Mouse (Mus musculus) midbrain, embryonic 15.5 days (tissue): ENCODE measurements around the gene Wscd2. TPM values are rescaled to one million over a fixed set of nuclear protein-coding genes. Genes with fewer than 3 reads are reported as not detected.
A peak's percentile ranks its signal among the peaks of the same experiment; 100 is the strongest.

Experiments
- ATAC-seq: fragments of 200-750 bp; cut with Nextera tagmentation; replicated peaks from 2 replicates; pipeline ENCODE4 v1.8.0; 2017; ENCODE audit warnings: moderate TSS enrichment
- H3K27ac ChIP-seq: fragments of 300-500 bp; sonication (generic); 2 replicates; pipeline ENCODE4 v1.5.1; 2015; ENCODE audit warnings: mild to moderate bottlenecking, inconsistent platforms
- H3K27me3 ChIP-seq: fragments of 300-500 bp; sonication (generic); replicated peaks from 2 replicates; pipeline ENCODE4 v1.6.1; 2015; ENCODE audit warnings: inconsistent platforms
- H3K36me3 ChIP-seq: fragments of 300-500 bp; sonication (generic); replicated peaks from 2 replicates; pipeline ENCODE4 v1.6.1; 2015; ENCODE audit warnings: inconsistent platforms
- H3K4me1 ChIP-seq: fragments of 300-500 bp; sonication (generic); 2 replicates; pipeline ENCODE4 v1.6.1; 2015; ENCODE audit warnings: inconsistent platforms
- H3K4me2 ChIP-seq: fragments of 300-500 bp; sonication (generic); 2 replicates; pipeline ENCODE4 v1.6.1; 2015; ENCODE audit warnings: inconsistent platforms, mild to moderate bottlenecking, moderate library complexity
- H3K4me3 ChIP-seq: fragments of 300-500 bp; sonication (generic); 2 replicates; pipeline ENCODE4 v1.5.1; 2015; ENCODE audit warnings: mild to moderate bottlenecking, inconsistent platforms
- H3K9ac ChIP-seq: fragments of 300-500 bp; sonication (generic); 2 replicates; pipeline ENCODE4 v1.6.1; 2015; ENCODE audit warnings: mild to moderate bottlenecking, inconsistent platforms
- H3K9me3 ChIP-seq: fragments of 300-500 bp; sonication (generic); 2 replicates; pipeline ENCODE4 v1.6.1; 2016; ENCODE audit warnings: inconsistent platforms
- WGBS: fragments of 180-500 bp; shearing (Covaris S2); methylation state at CpG from one replicate; pipeline ENCODE4 v1.1.7; 2015; ENCODE audit warnings: mixed read lengths; 5-methylcytosine and 5-hydroxymethylcytosine counted together
- polyA plus RNA-seq: library from polyadenylated mRNA; unstranded; fragments of >200 nt; fragmentation: Nextera tagmentation; extraction: Ambion mirVana; gene quantifications from 2 replicates; pipeline ENCODE4 v1.2.1, GENCODE M21; 2015

The Wscd2 gene
- polyA plus RNA-seq, 1 experiment from 2014 or later = 16.0 TPM

- Histone ChIP-seq H3K9ac (no peak overlapping the region), H3K27ac (peak overlapping the region; percentile 89), H3K4me2 (no peak overlapping the region), H3K27me3 (no peaks in the 10 kb centered on the region), H3K36me3 (no peaks in the 10 kb centered on the region), H3K9me3 (no peaks in the 10 kb centered on the region), H3K4me1 (peaks cover 33% of the 10 kb centered on the region), H3K4me3 (no peak overlapping the region)
- ATAC-seq = peak; percentile 93
- 1% methylated on average over 6 of the region's 6 CpGs for WGBS
Observed at GRCm38 (mm10) chr5:113591751-113592230, 101.7 kb downstream of the Wscd2 start.

GRCm38 (mm10) chr5:113593911-113594705, 104.0 kb downstream of the Wscd2 start:
- Histone ChIP-seq H3K4me2 (no peak overlapping the region), H3K4me1 (peaks cover 37% of the 10 kb centered on the region), H3K27me3 (no peaks in the 10 kb centered on the region), H3K9ac (no peak overlapping the region), H3K4me3 (no peak overlapping the region), H3K9me3 (no peaks in the 10 kb centered on the region), H3K27ac (peak overlapping the region; percentile 57), H3K36me3 (no peaks in the 10 kb centered on the region)
- ATAC-seq = no peak
- WGBS = 87% methylated on average over 6 of the region's 6 CpGs

GRCm38 (mm10) chr5:113596252-113596651, 106.1 kb downstream of the Wscd2 start:
- 84% methylated on average over 9 of the region's 9 CpGs for WGBS
- Histone ChIP-seq H3K4me1 (peaks cover 31% of the 10 kb centered on the region), H3K36me3 (no peaks in the 10 kb centered on the region), H3K9ac (no peak overlapping the region), H3K9me3 (no peaks in the 10 kb centered on the region), H3K27me3 (no peaks in the 10 kb centered on the region), H3K27ac (no peak overlapping the region), H3K4me3 (no peak overlapping the region), H3K4me2 (no peak overlapping the region)
- no peak for ATAC-seq

- H3K4me1 ChIP-seq = peaks cover 25% of the 10 kb centered on the region
- no peaks in the 10 kb centered on the region for H3K27me3 ChIP-seq
- no peak overlapping the region for H3K4me2 ChIP-seq
- no peak for ATAC-seq
- 69% methylated on average over 9 of the region's 9 CpGs for WGBS
- no peak overlapping the region for H3K9ac ChIP-seq
- H3K27ac ChIP-seq = 0 out of 2 replicates have a peak overlapping the region, but pooled peaks have one; percentile 42
- no peaks in the 10 kb centered on the region for H3K9me3 ChIP-seq
- no peak overlapping the region for H3K4me3 ChIP-seq
- H3K36me3 ChIP-seq = no peaks in the 10 kb centered on the region
Observed at GRCm38 (mm10) chr5:113596780-113597353, 106.7 kb downstream of the Wscd2 start.

- no peaks in the 10 kb centered on the region for H3K9me3 ChIP-seq
- H3K4me3 ChIP-seq = no peak overlapping the region
- 0 out of 2 replicates have a peak, but pooled peaks cover 4% of the 10 kb centered on the region for H3K4me1 ChIP-seq
- WGBS = 73% methylated on average over 3 of the region's 3 CpGs
- H3K4me2 ChIP-seq = no peak overlapping the region
- H3K36me3 ChIP-seq = no peaks in the 10 kb centered on the region
- H3K27ac ChIP-seq = no peak overlapping the region
- no peak overlapping the region for H3K9ac ChIP-seq
- ATAC-seq = no peak
- no peaks in the 10 kb centered on the region for H3K27me3 ChIP-seq
Observed at GRCm38 (mm10) chr5:113600181-113600580, 110.0 kb downstream of the Wscd2 start.

- Histone ChIP-seq H3K9ac (no peak overlapping the region), H3K4me1 (0 out of 2 replicates have a peak, but pooled peaks cover 4% of the 10 kb centered on the region), H3K9me3 (no peaks in the 10 kb centered on the region), H3K4me2 (no peak overlapping the region), H3K4me3 (no peak overlapping the region), H3K36me3 (no peaks in the 10 kb centered on the region), H3K27me3 (no peaks in the 10 kb centered on the region), H3K27ac (0 out of 2 replicates have a peak overlapping the region, but pooled peaks have one; percentile 12)
- ATAC-seq = no peak
- WGBS = 62% methylated on average over 4 of the region's 4 CpGs
Observed at GRCm38 (mm10) chr5:113600803-113601202, 110.7 kb downstream of the Wscd2 start.

- Histone ChIP-seq H3K4me1 (peaks cover 10% of the 10 kb centered on the region), H3K9ac (no peak overlapping the region), H3K4me3 (no peak overlapping the region), H3K4me2 (no peak overlapping the region), H3K27me3 (no peaks in the 10 kb centered on the region), H3K36me3 (no peaks in the 10 kb centered on the region), H3K27ac (no peak overlapping the region), H3K9me3 (no peaks in the 10 kb centered on the region)
- WGBS = 78% methylated on average over 9 of the region's 9 CpGs
- no peak for ATAC-seq
Observed at GRCm38 (mm10) chr5:113603471-113603870, 113.3 kb downstream of the Wscd2 start.

GRCm38 (mm10) chr5:113604758-113605157, 114.6 kb downstream of the Wscd2 start:
- Histone ChIP-seq H3K27ac (no peak overlapping the region), H3K4me1 (peaks cover 15% of the 10 kb centered on the region), H3K27me3 (no peaks in the 10 kb centered on the region), H3K36me3 (no peaks in the 10 kb centered on the region), H3K4me2 (no peak overlapping the region), H3K9ac (no peak overlapping the region), H3K9me3 (no peaks in the 10 kb centered on the region), H3K4me3 (no peak overlapping the region)
- no peak for ATAC-seq
- WGBS = 88% methylated on average over 4 of the region's 4 CpGs

- Histone ChIP-seq H3K36me3 (no peaks in the 10 kb centered on the region), H3K4me1 (peaks cover 21% of the 10 kb centered on the region), H3K4me3 (no peak overlapping the region), H3K9me3 (no peaks in the 10 kb centered on the region), H3K27me3 (no peaks in the 10 kb centered on the region), H3K4me2 (no peak overlapping the region), H3K27ac (no peak overlapping the region), H3K9ac (no peak overlapping the region)
- ATAC-seq = no peak
- 77% methylated on average over 3 of the region's 3 CpGs for WGBS
Observed at GRCm38 (mm10) chr5:113606121-113606520, 116.0 kb downstream of the Wscd2 start.

- no peak for ATAC-seq
- Histone ChIP-seq H3K9me3 (no peaks in the 10 kb centered on the region), H3K4me1 (peaks cover 21% of the 10 kb centered on the region), H3K27me3 (no peaks in the 10 kb centered on the region), H3K4me2 (no peak overlapping the region), H3K9ac (no peak overlapping the region), H3K36me3 (no peaks in the 10 kb centered on the region), H3K27ac (no peak overlapping the region), H3K4me3 (no peak overlapping the region)
- WGBS = 81% methylated on average over 8 of the region's 8 CpGs
Observed at GRCm38 (mm10) chr5:113606961-113607785, 117.0 kb downstream of the Wscd2 start.

GRCm38 (mm10) chr5:113607941-113608431, 117.9 kb downstream of the Wscd2 start:
- Histone ChIP-seq H3K9me3 (no peaks in the 10 kb centered on the region), H3K4me1 (peaks cover 21% of the 10 kb centered on the region), H3K36me3 (no peaks in the 10 kb centered on the region), H3K4me2 (no peak overlapping the region), H3K27me3 (no peaks in the 10 kb centered on the region), H3K9ac (no peak overlapping the region), H3K27ac (no peak overlapping the region), H3K4me3 (no peak overlapping the region)
- no peak for ATAC-seq
- 33% methylated on average over 13 of the region's 13 CpGs for WGBS

GRCm38 (mm10) chr5:113608511-113608910, 118.4 kb downstream of the Wscd2 start:
- 80% methylated on average over 8 of the region's 8 CpGs for WGBS
- no peak overlapping the region for H3K27ac ChIP-seq
- H3K4me2 ChIP-seq = no peak overlapping the region
- H3K36me3 ChIP-seq = no peaks in the 10 kb centered on the region
- peaks cover 21% of the 10 kb centered on the region for H3K4me1 ChIP-seq
- H3K9me3 ChIP-seq = no peaks in the 10 kb centered on the region
- no peaks in the 10 kb centered on the region for H3K27me3 ChIP-seq
- H3K9ac ChIP-seq = no peak overlapping the region
- ATAC-seq = no peak
- no peak overlapping the region for H3K4me3 ChIP-seq
